8 mouse cellular contexts compared by ENCODE assay signal in genomic region chr10:112159882-112160560, GRCm38 (mm10). TPM values are rescaled to one million over a fixed set of nuclear protein-coding genes. Genes with fewer than 3 reads are reported as not detected.
DNase-seq lines count a peak whose midpoint lies in the region.

Gene Glipr1l3 (minus strand): TSS chr10:112160327.

- intact Hi-C loops in left cerebral cortex, postnatal 25 days (cut with DNase I): loop anchor here (5.0 kb wide), 2 partner anchors 98 to 183 kb away; partner anchors contain the start of gene Glipr1l1

- peak; percentile 72 for DNase-seq in adrenal gland, adult 2 months
- DNase-seq in embryo, embryonic 11 days: peak; percentile 93
- peak; percentile 33 to 67 for DNase-seq in gastrocnemius, postnatal 4 days (ENCODE audit: low spot score in 2 of 2)
- peak; percentile 42 for DNase-seq in kidney, adult 11 months
- DNase-seq in left cerebral cortex, postnatal 25 days (ENCODE audit: low spot score in 2 of 2): peak; percentile 88 to 96
- DNase-seq in mesoderm, embryonic 11.5 days (ENCODE audit: low read depth, low spot score): peak; percentile 92
- DNase-seq in right cerebral cortex, postnatal 25 days: peak; percentile 87
- peak; percentile 39 to 66 for DNase-seq in urinary bladder, postnatal 4 days (ENCODE audit: low spot score in 2 of 2)

RNA-seq across cellular contexts. Expression of gene Glipr1l3, which starts in this region (rescaled TPM):
- not detected for total RNA-seq in adrenal gland, adult 2 months (2021)
- polyA plus RNA-seq in adrenal gland, adult 2 months (2012; rRNA removed): not detected in 2 replicates
- total RNA-seq in gastrocnemius, postnatal 4 days (2021): not detected
- not detected for total RNA-seq in left cerebral cortex, postnatal 25 days (2021)

Comparison
In these comparisons a context has a peak if more than half of its experiments do, and no peak if none do; other contexts are left out.
1. Peak in every context shown above with its lines: DNase-seq.
2. Peak in DNase-seq in adrenal gland, adult 2 months; RNA of the gene not detected or under 1 TPM.
3. Peak in DNase-seq in gastrocnemius, postnatal 4 days; RNA of the gene not detected or under 1 TPM.
4. Peak in DNase-seq in left cerebral cortex, postnatal 25 days; RNA of the gene not detected or under 1 TPM.
5. DNase-seq: peak in every context shown above with its lines; median percentile 93 in embryo, embryonic 11 days; 92 in left cerebral cortex, postnatal 25 days; 92 in mesoderm, embryonic 11.5 days; 87 in right cerebral cortex, postnatal 25 days; 72 in adrenal gland, adult 2 months; 52 in urinary bladder, postnatal 4 days; 50 in gastrocnemius, postnatal 4 days; 42 in kidney, adult 11 months.